ENCODE assay signal across 21 mouse cellular contexts in genomic region chr14:98014053-98014452, GRCm38 (mm10).
DNase-seq lines count a peak whose midpoint lies in the region; ATAC-seq and TF ChIP-seq lines count a peak whose summit lies in the region.
"Had no signal": no experiment of that assay in that cellular context is flagged by ENCODE, and none has a peak within 500 bp of the region (broad histone marks: within the 10 kb centered on the region; RNA-seq: fewer than 3 reads in every experiment).

No protein-coding gene starts in this region.

- H3K27me3 ChIP-seq in lung, embryonic 14.5 days (ENCODE audit: insufficient read depth, low read length), result no peaks in the 10 kb centered on the region
- H3K27me3 ChIP-seq in lung, embryonic 15.5 days, result no peaks in the 10 kb centered on the region
- H3K27me3 ChIP-seq in lung, embryonic 16.5 days (ENCODE audit: control insufficient read depth, insufficient read depth, low read depth, low read length), result no peaks in the 10 kb centered on the region
- H3K27me3 ChIP-seq: CH12.LX, Patski had no signal

- H3K4me2 ChIP-seq in lung, embryonic 14.5 days, result no peak overlapping the region
- no peak overlapping the region for H3K4me2 ChIP-seq in lung, embryonic 15.5 days
- no peak overlapping the region for H3K4me2 ChIP-seq in lung, embryonic 16.5 days (ENCODE audit: low read depth, low read length)

- ATAC-seq in lung, embryonic 14.5 days (ENCODE audit: insufficient read depth), result peak; percentile 75
- peak; percentile 46; the same call in 1 of the 2 replicates for ATAC-seq in lung, embryonic 15.5 days (ENCODE audit: borderline replicate concordance, extremely low read depth, low FRiP score, low TSS enrichment)
- peak; percentile 60; the same call in 1 of the 2 replicates for ATAC-seq in lung, embryonic 16.5 days (ENCODE audit: low read depth)
- ATAC-seq: activated CD4-positive, CD25-positive, alpha-beta regulatory T cell, adult 4 months; CD4-positive, CD25-positive, alpha-beta regulatory T cell, adult 4 months; Patski had no signal

- 47% methylated on average over 1 of the region's 1 CpGs for WGBS in lung, embryonic 14.5 days
- WGBS in lung, embryonic 15.5 days, result 28% methylated on average over 1 of the region's 1 CpGs
- WGBS in lung, embryonic 16.5 days, result 51% methylated on average over 1 of the region's 1 CpGs

- H3K27ac ChIP-seq in lung, embryonic 14.5 days (ENCODE audit: low read depth), result no peak overlapping the region
- no peak overlapping the region for H3K27ac ChIP-seq in lung, embryonic 15.5 days
- H3K27ac ChIP-seq in lung, embryonic 16.5 days (ENCODE audit: low read length), result no peak overlapping the region

- 0 out of 2 replicates have a peak, but pooled peaks cover 2% of the 10 kb centered on the region for H3K36me3 ChIP-seq in lung, embryonic 14.5 days (ENCODE audit: insufficient read depth)
- H3K36me3 ChIP-seq in lung, embryonic 15.5 days, result no peaks in the 10 kb centered on the region
- H3K36me3 ChIP-seq in lung, embryonic 16.5 days (ENCODE audit: control insufficient read depth, insufficient read depth, low read length), result no peaks in the 10 kb centered on the region
- H3K36me3 ChIP-seq: G1E had no signal

- no peak overlapping the region for H3K9ac ChIP-seq in lung, embryonic 14.5 days
- H3K9ac ChIP-seq in lung, embryonic 15.5 days, result no peak overlapping the region
- H3K9ac ChIP-seq in lung, embryonic 16.5 days (ENCODE audit: low read length), result no peak overlapping the region

- no peak overlapping the region for H3K4me3 ChIP-seq in lung, embryonic 14.5 days (ENCODE audit: low read depth, low read length)
- no peak overlapping the region for H3K4me3 ChIP-seq in lung, embryonic 15.5 days
- H3K4me3 ChIP-seq in lung, embryonic 16.5 days (ENCODE audit: low read length), result no peak overlapping the region

- TF ChIP-seq CTCF in lung, embryonic 14.5 days (IDR thresholded peaks at IDR 0.05; ENCODE audit: low read depth), result no peak

- no peaks in the 10 kb centered on the region for H3K9me3 ChIP-seq in lung, embryonic 14.5 days (ENCODE audit: low read depth, low read length)
- no peaks in the 10 kb centered on the region for H3K9me3 ChIP-seq in lung, embryonic 15.5 days
- no peaks in the 10 kb centered on the region for H3K9me3 ChIP-seq in lung, embryonic 16.5 days (ENCODE audit: control insufficient read depth, low read length)

- no peaks in the 10 kb centered on the region for H3K4me1 ChIP-seq in lung, embryonic 14.5 days (ENCODE audit: insufficient read depth)
- H3K4me1 ChIP-seq in lung, embryonic 15.5 days, result no peaks in the 10 kb centered on the region
- no peaks in the 10 kb centered on the region for H3K4me1 ChIP-seq in lung, embryonic 16.5 days (replicated peaks; ENCODE audit: control insufficient read depth, insufficient read depth, low read length)

- DNase-seq in lung, embryonic 14.5 days, result peak; percentile 60
- no peak for DNase-seq in lung, postnatal 36 days
- DNase-seq in lung, adult 18-20 months, result no peak
- no peak for DNase-seq in lung, postnatal 14 days
- DNase-seq: adrenal gland, adult 2 months; adrenal gland, adult 8-10 months; adrenal gland, postnatal 10 days; adrenal gland, postnatal 14 days; adrenal gland, postnatal 25 days; adrenal gland, postnatal 36 days; B cell, adult 2 months; cerebellum, adult 11 months; cerebellum, adult 11-12 months; cerebellum, adult 18-20 months had no signal
